7 mouse cellular contexts compared by ENCODE assay signal in genomic region chr10:127380767-127381742, GRCm38 (mm10). TPM values are rescaled to one million over a fixed set of nuclear protein-coding genes. Genes with fewer than 3 reads are reported as not detected.
DNase-seq lines count a peak whose midpoint lies in the region; ATAC-seq lines count a peak whose summit lies in the region.

No protein-coding gene starts in this region.

- peak; percentile 59 for ATAC-seq in common myeloid progenitor, adult 5-6 weeks (replicated peaks; ENCODE audit: low read depth, poor library complexity, severe bottlenecking)
- peak; percentile 83 for ATAC-seq in intestine, embryonic 16.5 days
- ATAC-seq in limb, embryonic 11.5 days (ENCODE audit: insufficient number of reproducible peaks, low FRiP score, low TSS enrichment, low read depth), result peak; percentile 60
- peak; percentile 82 for ATAC-seq in midbrain, embryonic 12.5 days (ENCODE audit: low FRiP score, low read depth)

- H3K36me3 ChIP-seq in intestine, embryonic 16.5 days (ENCODE audit: control insufficient read depth, insufficient read depth, low read length), result no peaks in the 10 kb centered on the region
- H3K36me3 ChIP-seq in limb, embryonic 11.5 days (ENCODE audit: control insufficient read depth, insufficient read depth, low read length), result no peaks in the 10 kb centered on the region
- H3K36me3 ChIP-seq in midbrain, embryonic 12.5 days, result no peaks in the 10 kb centered on the region

- H3K27me3 ChIP-seq in intestine, embryonic 16.5 days (replicated peaks; ENCODE audit: control insufficient read depth, insufficient read depth, low read length), result no peaks in the 10 kb centered on the region
- no peaks in the 10 kb centered on the region for H3K27me3 ChIP-seq in limb, embryonic 11.5 days (ENCODE audit: control insufficient read depth, insufficient read depth, low read length)
- no peaks in the 10 kb centered on the region for H3K27me3 ChIP-seq in midbrain, embryonic 12.5 days

- no peaks in the 10 kb centered on the region for H3K9me3 ChIP-seq in intestine, embryonic 16.5 days (ENCODE audit: control insufficient read depth, low read length)
- H3K9me3 ChIP-seq in limb, embryonic 11.5 days (ENCODE audit: control insufficient read depth, low read length), result no peaks in the 10 kb centered on the region
- no peaks in the 10 kb centered on the region for H3K9me3 ChIP-seq in midbrain, embryonic 12.5 days

- WGBS in intestine, embryonic 16.5 days, result 2% methylated on average over 40 of the region's 79 CpGs
- 3% methylated on average over 21 of the region's 79 CpGs for WGBS in limb, embryonic 11.5 days
- under 1% methylated on average over 30 of the region's 79 CpGs for WGBS in midbrain, embryonic 12.5 days

- H3K4me3 ChIP-seq in intestine, embryonic 16.5 days (ENCODE audit: low read length), result peak overlapping the region; percentile 75
- peak overlapping the region; percentile 57 for H3K4me3 ChIP-seq in limb, embryonic 11.5 days (ENCODE audit: low read depth, low read length)
- peak overlapping the region; percentile 63 for H3K4me3 ChIP-seq in midbrain, embryonic 12.5 days

- intact Hi-C loops in gastrocnemius, postnatal 14 days (cut with DNase I; ENCODE audit: low total_unique reads), result no loop called here

- H3K27ac ChIP-seq in intestine, embryonic 16.5 days (ENCODE audit: low read length), result peak overlapping the region; percentile 94
- H3K27ac ChIP-seq in limb, embryonic 11.5 days (replicated peaks; ENCODE audit: low read depth, low read length), result peak overlapping the region; percentile 99
- H3K27ac ChIP-seq in midbrain, embryonic 12.5 days (replicated peaks), result peak overlapping the region; percentile 89

- H3K4me1 ChIP-seq in intestine, embryonic 16.5 days (ENCODE audit: control insufficient read depth, insufficient read depth, low read length), result peaks cover 16% of the 10 kb centered on the region
- H3K4me1 ChIP-seq in limb, embryonic 11.5 days (ENCODE audit: control insufficient read depth, insufficient read depth, low read length), result peaks cover 5% of the 10 kb centered on the region; the same call in 1 of the 2 replicates
- H3K4me1 ChIP-seq in midbrain, embryonic 12.5 days, result peaks cover 12% of the 10 kb centered on the region

- H3K4me2 ChIP-seq in intestine, embryonic 16.5 days (ENCODE audit: low read depth, low read length), result peak overlapping the region; percentile 73
- H3K4me2 ChIP-seq in limb, embryonic 11.5 days (ENCODE audit: low read depth, severe bottlenecking), result peak overlapping the region; percentile 58
- peak overlapping the region; percentile 72 for H3K4me2 ChIP-seq in midbrain, embryonic 12.5 days (replicated peaks)

- H3K9ac ChIP-seq in intestine, embryonic 16.5 days (ENCODE audit: low read depth, low read length), result peak overlapping the region; percentile 88
- H3K9ac ChIP-seq in limb, embryonic 11.5 days (ENCODE audit: low read length), result peak overlapping the region; percentile 97
- peak overlapping the region; percentile 74 for H3K9ac ChIP-seq in midbrain, embryonic 12.5 days (replicated peaks)

- DNase-seq in adrenal gland, adult (ENCODE audit: inconsistent age in 2 of 2, low spot score in 1 of 2), result peak; percentile 78 to 90
- DNase-seq in gastrocnemius, postnatal 14 days, result peak; percentile 72
- DNase-seq in limb, embryonic 11.5 days (ENCODE audit: low spot score), result peak; percentile 80
- peak; percentile 40 for DNase-seq in spleen, adult 12 weeks (ENCODE audit: low spot score)

RNA-seq across cellular contexts. Expression of gene R3hdm2, which starts 0.9 kb away (rescaled TPM):
- 46.5 and 126 TPM in 2 replicates for total RNA-seq in common myeloid progenitor, adult 5-6 weeks (2017)
- total RNA-seq in gastrocnemius, postnatal 14 days (2021), result 10 to 100 TPM; 84.1 to 89.2 TPM
- polyA plus RNA-seq in intestine, embryonic 16.5 days (2015; fragmentation: Nextera tagmentation; extraction: Ambion mirVana), result 17.7 and 18.3 TPM in 2 replicates
- 35.8 and 45.7 TPM in 2 replicates for polyA plus RNA-seq in limb, embryonic 11.5 days (2014; fragmentation: Nextera tagmentation; extraction: Ambion mirVana)
- 40.7 and 42.1 TPM in 2 replicates for polyA plus RNA-seq in midbrain, embryonic 12.5 days (2016; fragmentation: Nextera tagmentation; extraction: Ambion mirVana)

RNA-seq across cellular contexts. Expression of gene Inhbc, which starts 10.8 kb away (rescaled TPM):
- total RNA-seq in common myeloid progenitor, adult 5-6 weeks (2017), result not detected in 2 replicates
- total RNA-seq in gastrocnemius, postnatal 14 days (2021), result not detected
- polyA plus RNA-seq in intestine, embryonic 16.5 days (2015; fragmentation: Nextera tagmentation; extraction: Ambion mirVana), result not detected in 2 replicates
- polyA plus RNA-seq in limb, embryonic 11.5 days (2014; fragmentation: Nextera tagmentation; extraction: Ambion mirVana), result 0.15 TPM in 1 of 2 replicates, not detected in the other
- polyA plus RNA-seq in midbrain, embryonic 12.5 days (2016; fragmentation: Nextera tagmentation; extraction: Ambion mirVana), result not detected in 2 replicates

RNA-seq across cellular contexts. Expression of gene Inhbe, which starts 26.8 kb away (rescaled TPM):
- total RNA-seq in common myeloid progenitor, adult 5-6 weeks (2017), result not detected in 2 replicates
- total RNA-seq in gastrocnemius, postnatal 14 days (2021), result not detected
- not detected in 2 replicates for polyA plus RNA-seq in intestine, embryonic 16.5 days (2015; fragmentation: Nextera tagmentation; extraction: Ambion mirVana)
- 0.03 and 0.15 TPM in 2 replicates for polyA plus RNA-seq in limb, embryonic 11.5 days (2014; fragmentation: Nextera tagmentation; extraction: Ambion mirVana)
- not detected in 2 replicates for polyA plus RNA-seq in midbrain, embryonic 12.5 days (2016; fragmentation: Nextera tagmentation; extraction: Ambion mirVana)

RNA-seq across cellular contexts. Expression of gene Gli1, which starts 39.3 kb away (rescaled TPM):
- not detected in 2 replicates for total RNA-seq in common myeloid progenitor, adult 5-6 weeks (2017)
- total RNA-seq in gastrocnemius, postnatal 14 days (2021), result 1 to 10 TPM; 2.3 to 2.7 TPM
- polyA plus RNA-seq in intestine, embryonic 16.5 days (2015; fragmentation: Nextera tagmentation; extraction: Ambion mirVana), result 6.6 and 7.6 TPM in 2 replicates
- polyA plus RNA-seq in limb, embryonic 11.5 days (2014; fragmentation: Nextera tagmentation; extraction: Ambion mirVana), result 8.5 and 11.2 TPM in 2 replicates
- 3.7 and 4.1 TPM in 2 replicates for polyA plus RNA-seq in midbrain, embryonic 12.5 days (2016; fragmentation: Nextera tagmentation; extraction: Ambion mirVana)

RNA-seq across cellular contexts. Expression of gene Arhgap9, which starts 59.3 kb away (rescaled TPM):
- total RNA-seq in common myeloid progenitor, adult 5-6 weeks (2017), result 13.6 and 24.3 TPM in 2 replicates
- 1 to 10 TPM; 1.3 to 2.1 TPM for total RNA-seq in gastrocnemius, postnatal 14 days (2021)
- polyA plus RNA-seq in intestine, embryonic 16.5 days (2015; fragmentation: Nextera tagmentation; extraction: Ambion mirVana), result 7.9 and 9.0 TPM in 2 replicates
- 5.3 and 5.5 TPM in 2 replicates for polyA plus RNA-seq in limb, embryonic 11.5 days (2014; fragmentation: Nextera tagmentation; extraction: Ambion mirVana)
- polyA plus RNA-seq in midbrain, embryonic 12.5 days (2016; fragmentation: Nextera tagmentation; extraction: Ambion mirVana), result 0.86 and 1.1 TPM in 2 replicates

Comparison
In these comparisons a context has a peak if more than half of its experiments do, and no peak if none do; other contexts are left out.
1. Peak in every context shown above with its lines: DNase-seq, ATAC-seq, H3K4me3 ChIP-seq and H3K27ac ChIP-seq.